Mouse (Mus musculus): ENCODE data around the gene Cbr1. TPM values are rescaled to one million over a fixed set of nuclear protein-coding genes. Genes with fewer than 3 reads are reported as not detected.
"Not testable (repeated sequence)": the region's sequence is repeated elsewhere in the genome, so short reads cannot be mapped to it uniquely, and the experiment has no call there.

Cbr1 gene
- total RNA-seq, 2 experiments from 2014 or later: 19.0 to 22.3 TPM

GRCm38 (mm10) chr16:93594448-93594847 is 11.2 kb upstream of the Cbr1 start:
- no peak for DNase-seq
- intact Hi-C loops (cut with DNase I; ENCODE audit: low total_unique reads): no loop called here

GRCm38 (mm10) chr16:93595766-93596165 is 9.9 kb upstream of the Cbr1 start:
- no peak for DNase-seq
- intact Hi-C loops (cut with DNase I; ENCODE audit: low total_unique reads): no loop called here

GRCm38 (mm10) chr16:93596807-93597206 is 8.8 kb upstream of the Cbr1 start:
- intact Hi-C loops (cut with DNase I; ENCODE audit: low total_unique reads): no loop called here
- DNase-seq: no peak

- intact Hi-C loops (cut with DNase I; ENCODE audit: low total_unique reads): no loop called here
- DNase-seq: no peak
Measured at GRCm38 (mm10) chr16:93597551-93597950, 8.1 kb upstream of the Cbr1 start.

- intact Hi-C loops (cut with DNase I; ENCODE audit: low total_unique reads): no loop called here
- DNase-seq: no peak
Measured at GRCm38 (mm10) chr16:93599461-93599860, 6.2 kb upstream of the Cbr1 start.

- intact Hi-C loops (cut with DNase I; ENCODE audit: low total_unique reads): no loop called here
- DNase-seq: peak; percentile 93
Measured at GRCm38 (mm10) chr16:93603439-93604212, 2.0 kb upstream of the Cbr1 start, which contains the start of gene Setd4. Setd4 (minus strand) TSS chr16:93604063.

GRCm38 (mm10) chr16:93604481-93604969 is 1.1 kb upstream of the Cbr1 start:
- DNase-seq: no peak
- intact Hi-C loops (cut with DNase I; ENCODE audit: low total_unique reads): no loop called here

- no peak for DNase-seq
- intact Hi-C loops (cut with DNase I; ENCODE audit: low total_unique reads): no loop called here
Measured at GRCm38 (mm10) chr16:93606146-93606545, 493 bp downstream of the Cbr1 start.

GRCm38 (mm10) chr16:93607669-93608101 is 2.0 kb downstream of the Cbr1 start:
- intact Hi-C loops (cut with DNase I; ENCODE audit: low total_unique reads): no loop called here
- DNase-seq: peak; percentile 82

- intact Hi-C loops (cut with DNase I; ENCODE audit: low total_unique reads): no loop called here
- DNase-seq: no peak
Measured at GRCm38 (mm10) chr16:93608731-93609130, 3.1 kb downstream of the Cbr1 start.

- DNase-seq: no peak
- intact Hi-C loops (cut with DNase I; ENCODE audit: low total_unique reads): no loop called here
Measured at GRCm38 (mm10) chr16:93609796-93610195, 4.1 kb downstream of the Cbr1 start.

GRCm38 (mm10) chr16:93610961-93611360 is 5.3 kb downstream of the Cbr1 start:
- DNase-seq: no peak
- intact Hi-C loops (cut with DNase I; ENCODE audit: low total_unique reads): no loop called here

- DNase-seq: peak; percentile 58
- intact Hi-C loops (cut with DNase I; ENCODE audit: low total_unique reads): no loop called here
Measured at GRCm38 (mm10) chr16:93615118-93615870, 9.6 kb downstream of the Cbr1 start.

- intact Hi-C loops (cut with DNase I; ENCODE audit: low total_unique reads); DNase-seq: not testable (repeated sequence)
Measured at GRCm38 (mm10) chr16:93623759-93624158, 18.1 kb downstream of the Cbr1 start.

- intact Hi-C loops (cut with DNase I; ENCODE audit: low total_unique reads): no loop called here
- DNase-seq: no peak
Measured at GRCm38 (mm10) chr16:93624671-93625070, 19.0 kb downstream of the Cbr1 start.

GRCm38 (mm10) chr16:93626745-93627144 is 21.1 kb downstream of the Cbr1 start:
- DNase-seq: no peak
- intact Hi-C loops (cut with DNase I; ENCODE audit: low total_unique reads): no loop called here

- intact Hi-C loops (cut with DNase I; ENCODE audit: low total_unique reads): no loop called here
- no peak for DNase-seq
Measured at GRCm38 (mm10) chr16:93627761-93628400, 22.2 kb downstream of the Cbr1 start, which contains the start of gene Gm5678. Gm5678 (plus strand) TSS chr16:93628097.

- intact Hi-C loops (cut with DNase I; ENCODE audit: low total_unique reads): no loop called here
- DNase-seq: no peak
Measured at GRCm38 (mm10) chr16:93644006-93644405, 38.4 kb downstream of the Cbr1 start.

- intact Hi-C loops (cut with DNase I; ENCODE audit: low total_unique reads): no loop called here
- DNase-seq: no peak
Measured at GRCm38 (mm10) chr16:93648441-93649183, 43.0 kb downstream of the Cbr1 start.
